Mouse (Mus musculus): ENCODE data around the gene Gm6401.
"Not testable (repeated sequence)": the region's sequence is repeated elsewhere in the genome, so short reads cannot be mapped to it uniquely, and the experiment has no call there.

Gene Gm6401

DNA sequence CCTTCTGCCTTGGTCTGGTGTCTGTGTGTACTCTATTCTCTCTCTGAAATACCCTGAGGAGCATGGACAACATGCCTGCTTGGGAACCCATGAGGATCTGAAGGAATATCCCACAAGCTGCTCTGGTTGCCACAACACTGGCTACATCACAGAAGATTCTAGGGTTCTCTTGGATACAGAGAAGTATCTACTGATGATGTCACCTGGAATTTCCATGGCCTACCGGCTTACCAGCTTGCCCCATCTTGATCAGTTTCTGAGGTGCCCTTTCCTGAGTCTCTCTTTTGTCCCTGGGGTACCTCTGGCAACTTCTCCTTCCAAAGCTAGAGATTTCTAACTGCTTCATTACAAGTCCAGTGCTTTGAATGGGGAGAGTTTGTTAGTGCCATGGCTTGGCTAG lies at the start of gene Gm6401:
Gene Gm6401, minus strand, starts transcription at position 101 of the 400 bp plus-strand sequence.
- not testable (repeated sequence) for DNase-seq (ENCODE audit: low spot score in 2 of 2)

DNA sequence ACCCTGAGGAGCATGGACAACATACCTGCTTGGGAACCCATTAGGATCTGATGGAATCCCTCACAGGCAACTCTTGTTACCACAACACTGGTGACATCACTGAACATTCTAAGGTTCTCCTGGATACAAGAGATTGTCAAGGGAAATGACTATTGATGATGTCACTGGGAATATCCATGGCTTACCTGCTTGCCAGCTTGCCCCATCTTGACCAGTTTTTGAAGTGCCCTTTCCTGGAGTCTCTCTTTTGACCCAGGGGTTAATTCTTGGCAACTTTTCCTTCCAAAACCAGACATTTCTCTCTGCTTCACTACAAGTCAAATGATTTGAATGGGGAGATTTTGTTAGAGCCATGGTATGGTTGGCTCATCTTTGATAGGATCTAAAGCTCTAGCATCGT lies 15.5 kb upstream of the Gm6401 start, which contains the start of gene Gm3543:
Gene Gm3543, minus strand, starts transcription at position 101 of the 400 bp plus-strand sequence.
- not testable (repeated sequence) for DNase-seq (ENCODE audit: low spot score in 2 of 2)

DNA sequence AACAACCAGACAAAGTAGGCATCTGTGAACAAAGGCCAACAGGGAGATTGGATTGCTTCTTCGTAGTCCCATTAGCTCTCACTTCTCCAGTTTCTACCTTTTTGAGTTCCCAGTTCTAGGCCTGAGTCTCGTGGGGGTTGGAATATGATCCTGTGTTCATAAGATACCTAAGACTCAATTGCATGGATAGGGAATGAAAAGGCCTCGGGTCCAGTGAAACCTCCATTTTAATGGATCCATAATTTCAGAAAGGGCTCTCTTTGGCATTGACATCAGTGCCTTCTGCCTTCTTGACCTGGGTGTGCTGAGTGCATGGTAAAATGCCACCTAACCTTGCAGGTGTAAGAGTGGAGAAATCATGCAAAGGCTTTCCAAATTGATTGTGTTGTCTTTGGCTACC lies 869 bp upstream of the Gm6401 start:
- not testable (repeated sequence) for DNase-seq (ENCODE audit: low spot score in 2 of 2)

DNA sequence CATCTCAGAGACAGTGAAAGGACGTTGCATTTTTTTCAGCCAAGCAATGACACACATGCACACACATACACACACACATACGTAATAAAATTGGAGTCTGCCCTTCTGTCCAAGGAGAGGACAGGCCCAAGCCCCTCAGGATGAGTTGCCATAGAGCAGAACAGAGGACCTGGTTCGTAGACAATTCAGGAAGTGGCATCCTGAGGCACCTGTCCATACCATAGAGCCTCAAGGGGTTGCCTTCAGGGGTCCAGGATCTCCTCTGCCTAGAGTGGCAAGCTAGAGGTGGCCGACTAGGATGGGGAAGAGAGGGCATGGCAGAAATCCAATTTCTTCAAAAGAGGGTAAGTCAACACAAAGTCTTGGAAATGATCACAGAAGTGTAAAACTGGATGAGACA lies 3.6 kb downstream of the Gm6401 start:
- DNase-seq (ENCODE audit: low spot score in 2 of 2) = not testable (repeated sequence)

DNA sequence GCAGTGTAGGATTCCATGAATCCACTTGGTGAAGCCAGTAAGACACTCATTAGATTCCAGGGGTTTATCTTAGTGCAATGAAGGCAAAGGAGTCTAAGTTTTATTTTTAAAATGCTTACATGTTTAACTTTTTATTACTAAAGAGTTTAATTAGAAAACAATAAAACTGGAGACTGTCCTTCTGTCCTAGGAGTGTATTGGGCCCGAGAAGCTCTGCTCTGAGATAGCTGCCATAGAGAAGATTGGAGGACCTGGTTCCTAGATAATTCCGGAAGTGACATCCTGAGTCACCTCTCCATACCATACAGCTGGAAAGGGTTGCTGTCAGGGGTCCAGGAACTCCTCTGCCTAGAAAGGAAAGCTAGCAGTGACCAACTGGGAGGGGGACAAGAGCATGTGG lies 24.0 kb downstream of the Gm6401 start, which contains the start of gene 1700024B05Rik:
Gene 1700024B05Rik, plus strand, starts transcription at position 301 of the 400 bp plus-strand sequence.
- DNase-seq (ENCODE audit: low spot score in 2 of 2) = not testable (repeated sequence)

DNA sequence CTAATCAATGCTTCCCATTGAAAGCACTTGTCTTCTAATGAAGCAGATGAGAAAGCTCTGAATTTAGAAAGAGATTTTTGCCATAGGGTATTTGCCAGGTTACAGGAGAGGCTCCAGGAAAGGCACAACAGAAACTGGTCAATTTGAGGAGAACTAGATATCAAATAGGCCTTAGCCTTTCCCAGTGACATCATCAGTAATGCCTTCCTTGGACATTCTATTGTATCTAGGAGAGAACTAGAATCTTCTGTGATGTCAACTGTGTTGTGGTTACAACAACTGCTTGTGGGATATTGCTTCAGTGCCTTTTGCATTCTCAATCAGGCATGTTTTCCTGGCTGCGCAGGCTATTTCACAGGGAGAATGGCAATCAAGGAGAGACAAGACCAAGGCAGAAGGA lies 43.1 kb downstream of the Gm6401 start, which contains the start of gene 1700049E17Rik1:
Gene 1700049E17Rik1, plus strand, starts transcription at position 301 of the 400 bp plus-strand sequence.
- DNase-seq (ENCODE audit: low spot score in 2 of 2) = not testable (repeated sequence)
